Mouse (Mus musculus): ENCODE measurements at regions not wholly inside any gene's neighbourhood (a gene's known extent, or its start where the extent isn't known, plus 50 kb on each side); places are given as distances from the start of the nearest gene placed in this dataset.

DNA sequence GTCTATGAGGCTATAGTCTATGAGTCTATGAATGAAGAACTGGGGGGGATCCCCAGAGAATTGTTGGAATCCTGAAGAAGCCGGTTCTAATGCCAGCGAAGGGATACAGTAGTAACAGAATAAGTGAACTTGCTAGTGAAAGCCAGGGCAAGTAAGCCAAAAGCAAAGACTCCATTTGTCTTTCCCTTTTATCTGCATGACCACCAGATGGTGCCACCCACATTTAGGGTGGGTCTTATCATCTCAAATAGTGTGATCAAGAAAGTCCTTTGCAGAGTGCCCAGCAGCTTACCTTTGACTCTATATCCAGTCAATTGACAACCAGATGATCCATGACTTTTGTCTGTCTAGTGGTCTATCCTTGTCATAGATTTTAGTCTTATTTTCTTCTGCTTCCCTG lies 184.2 kb upstream of the Nmur2 start:
- no peak overlapping the region for H3K27ac ChIP-seq (ENCODE audit: insufficient read depth, low read length)
- no peak overlapping the region for H3K9ac ChIP-seq (ENCODE audit: low read depth, poor library complexity, severe bottlenecking)
- TF ChIP-seq CTCF (IDR thresholded peaks at IDR 0.05; ENCODE audit: low read depth, low read length): no peak
- TF ChIP-seq EP300 (IDR thresholded peaks at IDR 0.05; ENCODE audit: insufficient read depth, low read depth, low read length): no peak
- TF ChIP-seq POLR2A (IDR thresholded peaks at IDR 0.05; ENCODE audit: insufficient read depth, low read length): no peak
- H3K4me1 ChIP-seq (ENCODE audit: control insufficient read depth, insufficient read depth, low read length): no peaks in the 10 kb centered on the region
- no peak overlapping the region for H3K4me3 ChIP-seq (ENCODE audit: low read depth, low read length)
- H3K27me3 ChIP-seq (ENCODE audit: control insufficient read depth, insufficient read depth, low read length, poor library complexity, severe bottlenecking): no peaks in the 10 kb centered on the region
- H3K9me3 ChIP-seq (replicated peaks; ENCODE audit: control insufficient read depth, insufficient read depth, low read length, poor library complexity, severe bottlenecking): no peaks in the 10 kb centered on the region
- no peaks in the 10 kb centered on the region for H3K36me3 ChIP-seq (ENCODE audit: control insufficient read depth, insufficient read depth, low read length, poor library complexity, severe bottlenecking)

DNA sequence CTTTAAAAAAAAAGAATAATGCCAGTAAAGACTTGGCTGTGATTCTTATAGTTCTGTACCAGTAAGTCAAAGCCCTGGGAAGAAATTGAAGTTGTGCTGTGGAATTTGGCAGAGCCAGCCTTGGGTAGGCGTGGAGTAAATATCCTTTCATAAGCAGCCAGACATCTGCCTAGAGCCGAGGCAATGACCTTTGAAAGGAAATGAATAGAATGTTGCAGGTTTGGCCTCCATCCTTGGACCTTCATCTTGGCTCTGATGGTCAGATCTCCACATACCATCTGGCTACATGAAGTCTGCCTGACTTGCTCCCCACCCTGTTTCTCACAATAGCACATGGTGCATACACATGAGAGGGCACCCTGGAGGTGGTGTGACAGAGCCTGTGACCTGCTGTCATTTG lies 174.9 kb upstream of the Nmur2 start:
- H3K4me3 ChIP-seq (ENCODE audit: low read depth, low read length): no peak overlapping the region
- no peak overlapping the region for H3K27ac ChIP-seq (ENCODE audit: insufficient read depth, low read length)
- no peak overlapping the region for H3K9ac ChIP-seq (ENCODE audit: low read depth, poor library complexity, severe bottlenecking)
- no peaks in the 10 kb centered on the region for H3K27me3 ChIP-seq (ENCODE audit: control insufficient read depth, insufficient read depth, low read length, poor library complexity, severe bottlenecking)
- H3K36me3 ChIP-seq (ENCODE audit: control insufficient read depth, insufficient read depth, low read length, poor library complexity, severe bottlenecking): no peaks in the 10 kb centered on the region
- no peaks in the 10 kb centered on the region for H3K9me3 ChIP-seq (replicated peaks; ENCODE audit: control insufficient read depth, insufficient read depth, low read length, poor library complexity, severe bottlenecking)
- no peaks in the 10 kb centered on the region for H3K4me1 ChIP-seq (ENCODE audit: control insufficient read depth, insufficient read depth, low read length)
- TF ChIP-seq EP300 (IDR thresholded peaks at IDR 0.05; ENCODE audit: insufficient read depth, low read depth, low read length) (no peak), POLR2A (IDR thresholded peaks at IDR 0.05; ENCODE audit: insufficient read depth, low read length) (no peak), CTCF (IDR thresholded peaks at IDR 0.05; ENCODE audit: low read depth, low read length) (no peak)

DNA sequence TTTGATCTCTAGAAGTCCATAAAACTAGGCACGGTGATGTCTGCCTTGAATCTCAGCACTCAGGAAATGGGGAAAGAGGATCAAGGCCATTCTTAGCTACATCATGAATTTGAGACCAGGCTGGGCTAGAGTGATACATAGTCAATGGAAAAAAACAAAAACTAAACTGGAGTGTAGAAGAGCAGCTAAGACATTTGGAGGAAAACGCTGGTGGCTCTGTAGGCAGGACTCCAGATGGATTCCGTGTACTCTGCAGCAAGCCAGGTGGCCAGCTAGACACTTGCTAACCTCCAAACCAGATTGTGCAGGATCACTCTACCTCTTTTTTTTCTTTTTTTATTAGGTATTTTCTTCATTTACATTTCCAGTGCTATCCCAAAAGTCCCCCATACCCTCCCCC lies 161.0 kb upstream of the Nmur2 start:
- H3K4me1 ChIP-seq (ENCODE audit: control insufficient read depth, insufficient read depth, low read length): no peaks in the 10 kb centered on the region
- no peak overlapping the region for H3K4me3 ChIP-seq (ENCODE audit: low read depth, low read length)
- no peak overlapping the region for H3K9ac ChIP-seq (ENCODE audit: low read depth, poor library complexity, severe bottlenecking)
- H3K36me3 ChIP-seq (ENCODE audit: control insufficient read depth, insufficient read depth, low read length, poor library complexity, severe bottlenecking): no peaks in the 10 kb centered on the region
- H3K9me3 ChIP-seq (replicated peaks; ENCODE audit: control insufficient read depth, insufficient read depth, low read length, poor library complexity, severe bottlenecking): no peaks in the 10 kb centered on the region
- H3K27me3 ChIP-seq (ENCODE audit: control insufficient read depth, insufficient read depth, low read length, poor library complexity, severe bottlenecking): no peaks in the 10 kb centered on the region
- H3K27ac ChIP-seq (ENCODE audit: insufficient read depth, low read length): no peak overlapping the region
- TF ChIP-seq EP300 (IDR thresholded peaks at IDR 0.05; ENCODE audit: insufficient read depth, low read depth, low read length): no peak
- no peak for TF ChIP-seq POLR2A (IDR thresholded peaks at IDR 0.05; ENCODE audit: insufficient read depth, low read length)
- no peak for TF ChIP-seq CTCF (IDR thresholded peaks at IDR 0.05; ENCODE audit: low read depth, low read length)

DNA sequence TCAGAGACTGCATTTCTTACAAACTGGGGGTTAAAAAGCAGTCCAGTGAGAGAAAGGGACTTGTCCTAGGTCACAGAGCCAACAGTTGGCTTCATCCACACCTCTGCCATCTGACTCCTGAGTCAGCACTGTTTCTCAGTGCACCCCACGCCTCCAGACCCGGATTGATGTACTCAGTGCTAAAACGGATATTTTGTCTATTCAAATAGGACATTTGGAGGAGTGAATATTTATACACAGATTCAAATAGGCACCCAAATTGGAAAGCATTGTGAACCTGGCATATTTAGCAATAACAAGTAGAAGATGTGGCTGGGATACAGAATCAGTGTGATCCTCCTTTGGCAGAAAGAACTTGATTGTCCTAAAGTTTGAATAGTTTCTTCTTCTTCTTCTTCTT lies 154.5 kb upstream of the Nmur2 start:
- Histone ChIP-seq H3K4me1 (ENCODE audit: control insufficient read depth, insufficient read depth, low read length) (no peaks in the 10 kb centered on the region), H3K4me3 (ENCODE audit: low read depth, low read length) (no peak overlapping the region), H3K9ac (ENCODE audit: low read depth, poor library complexity, severe bottlenecking) (no peak overlapping the region), H3K27me3 (ENCODE audit: control insufficient read depth, insufficient read depth, low read length, poor library complexity, severe bottlenecking) (no peaks in the 10 kb centered on the region; the same call in 1 of the 2 replicates), H3K36me3 (ENCODE audit: control insufficient read depth, insufficient read depth, low read length, poor library complexity, severe bottlenecking) (no peaks in the 10 kb centered on the region), H3K9me3 (replicated peaks; ENCODE audit: control insufficient read depth, insufficient read depth, low read length, poor library complexity, severe bottlenecking) (no peaks in the 10 kb centered on the region), H3K27ac (ENCODE audit: insufficient read depth, low read length) (no peak overlapping the region)
- TF ChIP-seq POLR2A (IDR thresholded peaks at IDR 0.05; ENCODE audit: insufficient read depth, low read length) (no peak), EP300 (IDR thresholded peaks at IDR 0.05; ENCODE audit: insufficient read depth, low read depth, low read length) (no peak), CTCF (IDR thresholded peaks at IDR 0.05; ENCODE audit: low read depth, low read length) (no peak)

DNA sequence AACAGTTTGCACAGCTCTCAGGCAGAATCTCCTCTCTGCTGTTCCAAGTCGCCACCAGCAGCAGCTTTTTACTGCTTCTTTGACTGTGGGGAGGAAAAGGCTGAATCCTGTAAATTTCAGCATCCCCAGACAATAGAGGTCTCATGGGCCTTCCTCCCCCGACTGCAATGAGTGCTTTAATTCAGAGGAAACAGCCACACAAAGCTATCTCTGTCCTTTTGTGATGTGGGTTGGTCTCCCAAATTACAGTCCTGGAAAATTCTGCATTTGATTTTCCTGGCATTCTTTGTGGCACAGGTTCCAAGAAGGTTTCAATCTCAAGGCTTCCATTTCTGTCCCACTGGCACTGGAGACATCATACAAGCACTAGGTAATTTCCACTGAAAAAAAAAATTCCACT lies 152.6 kb upstream of the Nmur2 start:
- H3K27ac ChIP-seq (ENCODE audit: insufficient read depth, low read length): no peak overlapping the region
- H3K9me3 ChIP-seq (replicated peaks; ENCODE audit: control insufficient read depth, insufficient read depth, low read length, poor library complexity, severe bottlenecking): no peaks in the 10 kb centered on the region
- H3K9ac ChIP-seq (ENCODE audit: low read depth, poor library complexity, severe bottlenecking): no peak overlapping the region
- H3K4me1 ChIP-seq (ENCODE audit: control insufficient read depth, insufficient read depth, low read length): no peaks in the 10 kb centered on the region
- no peaks in the 10 kb centered on the region for H3K36me3 ChIP-seq (ENCODE audit: control insufficient read depth, insufficient read depth, low read length, poor library complexity, severe bottlenecking)
- TF ChIP-seq EP300 (IDR thresholded peaks at IDR 0.05; ENCODE audit: insufficient read depth, low read depth, low read length) (no peak), CTCF (IDR thresholded peaks at IDR 0.05; ENCODE audit: low read depth, low read length) (no peak), POLR2A (IDR thresholded peaks at IDR 0.05; ENCODE audit: insufficient read depth, low read length) (no peak)
- no peak overlapping the region for H3K4me3 ChIP-seq (ENCODE audit: low read depth, low read length)
- H3K27me3 ChIP-seq (ENCODE audit: control insufficient read depth, insufficient read depth, low read length, poor library complexity, severe bottlenecking): no peaks in the 10 kb centered on the region; the same call in 1 of the 2 replicates

DNA sequence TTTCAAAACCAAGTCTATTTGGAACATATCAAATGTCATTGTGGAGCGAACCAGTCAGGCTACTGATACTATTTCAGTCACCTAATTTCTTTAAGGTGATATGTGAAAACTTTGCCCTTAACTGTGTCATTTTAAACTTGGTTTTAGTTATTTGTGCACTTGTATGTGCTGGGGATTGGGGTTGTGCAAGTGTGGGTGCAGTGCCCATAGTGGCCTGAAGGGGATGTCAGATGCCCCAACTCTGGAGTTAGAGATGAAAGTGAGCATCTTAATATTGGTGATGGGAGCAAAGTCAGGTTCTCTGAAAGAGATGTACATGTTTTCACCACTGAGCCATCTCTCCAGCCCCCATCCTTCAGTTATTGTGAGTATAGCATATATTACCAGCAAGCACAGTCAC lies 133.1 kb upstream of the Nmur2 start:
- Histone ChIP-seq H3K4me3 (ENCODE audit: low read depth, low read length) (no peak overlapping the region), H3K27me3 (ENCODE audit: control insufficient read depth, insufficient read depth, low read length, poor library complexity, severe bottlenecking) (no peaks in the 10 kb centered on the region), H3K9ac (ENCODE audit: low read depth, poor library complexity, severe bottlenecking) (no peak overlapping the region), H3K4me1 (ENCODE audit: control insufficient read depth, insufficient read depth, low read length) (no peaks in the 10 kb centered on the region), H3K36me3 (ENCODE audit: control insufficient read depth, insufficient read depth, low read length, poor library complexity, severe bottlenecking) (no peaks in the 10 kb centered on the region), H3K9me3 (replicated peaks; ENCODE audit: control insufficient read depth, insufficient read depth, low read length, poor library complexity, severe bottlenecking) (no peaks in the 10 kb centered on the region), H3K27ac (ENCODE audit: insufficient read depth, low read length) (no peak overlapping the region)
- TF ChIP-seq POLR2A (IDR thresholded peaks at IDR 0.05; ENCODE audit: insufficient read depth, low read length) (no peak), CTCF (IDR thresholded peaks at IDR 0.05; ENCODE audit: low read depth, low read length) (no peak), EP300 (IDR thresholded peaks at IDR 0.05; ENCODE audit: insufficient read depth, low read depth, low read length) (no peak)

All from ES-Bruce4 (cell line).